25 mouse cellular contexts compared by ENCODE assay signal in genomic region chr9:119575732-119576131, GRCm38 (mm10). TPM values are rescaled to one million over a fixed set of nuclear protein-coding genes. Genes with fewer than 3 reads are reported as not detected.
A peak's percentile ranks its signal among the peaks of the same experiment; 100 is the strongest.
DNase-seq lines count a peak whose midpoint lies in the region; ATAC-seq and TF ChIP-seq lines count a peak whose summit lies in the region.
"Had no signal": no experiment of that assay in that cellular context is flagged by ENCODE, and none has a peak within 500 bp of the region (broad histone marks: within the 10 kb centered on the region; RNA-seq: fewer than 3 reads in every experiment).

No protein-coding gene starts in this region.

- no peak for TF ChIP-seq RAD21 in CH12.LX (IDR thresholded peaks at IDR 0.05; ENCODE audit: low read depth, low read length)

- no peaks in the 10 kb centered on the region for H3K79me2 ChIP-seq in CH12.LX (replicated peaks; ENCODE audit: control insufficient read depth, extremely low read depth, insufficient read depth, poor library complexity, severe bottlenecking)

- no peaks in the 10 kb centered on the region for H3K9me3 ChIP-seq in heart, embryonic 12.5 days (replicated peaks)
- no peaks in the 10 kb centered on the region for H3K9me3 ChIP-seq in heart, embryonic 15.5 days (replicated peaks)
- H3K9me3 ChIP-seq in CH12.LX (replicated peaks; ENCODE audit: low read length) = no peaks in the 10 kb centered on the region
- H3K9me3 ChIP-seq: forebrain, embryonic 10.5 days; forebrain, embryonic 13.5 days; hindbrain, embryonic 12.5 days; hindbrain, embryonic 15.5 days; intestine, embryonic 15.5 days had no signal

- intact Hi-C loops in gastrocnemius, adult 2 months (cut with DNase I) = no loop called here
- intact Hi-C loops in heart, postnatal 36 days (cut with DNase I) = no loop called here

- peak overlapping the region; percentile 27; the same call in 1 of the 2 replicates for H3K4me2 ChIP-seq in heart, embryonic 12.5 days
- 0 out of 2 replicates have a peak overlapping the region, but pooled peaks have one; percentile 14 for H3K4me2 ChIP-seq in heart, embryonic 15.5 days
- H3K4me2 ChIP-seq in CH12.LX (ENCODE audit: insufficient read depth, low read depth, poor library complexity, severe bottlenecking) = peak overlapping the region; percentile 92
- H3K4me2 ChIP-seq: forebrain, embryonic 13.5 days; hindbrain, embryonic 12.5 days; hindbrain, embryonic 15.5 days; intestine, embryonic 15.5 days had no signal

- H3K4me1 ChIP-seq in heart, embryonic 12.5 days (replicated peaks) = peaks cover 69% of the 10 kb centered on the region
- H3K4me1 ChIP-seq in heart, embryonic 15.5 days (replicated peaks) = peaks cover 56% of the 10 kb centered on the region
- peaks cover 44 to 80% of the 10 kb centered on the region in 2 experiments for H3K4me1 ChIP-seq in CH12.LX (ENCODE audit: control insufficient read depth in 1 of 2, insufficient read depth in 2 of 2)

- in situ Hi-C loops in CH12.LX (cut with MboI; ENCODE audit: low pct_ligation_motif_present, low pct_unique_long_range_greater_than_20kb, low sequenced_read_pairs) = loop anchor here (10.0 kb wide), 1 partner anchor 471 kb away; the partner anchor contains the start of gene Dlec1

- H3K4me3 ChIP-seq in gastrocnemius, adult 2 months = no peak overlapping the region
- H3K4me3 ChIP-seq in heart, embryonic 12.5 days = no peak overlapping the region
- H3K4me3 ChIP-seq in heart, embryonic 15.5 days = no peak overlapping the region
- peak overlapping the region; percentile 34 to 44 (median 39) for H3K4me3 ChIP-seq in CH12.LX (replicated peaks in 1 of 3; ENCODE audit: low read depth in 2 of 3, low read length in 2 of 3, poor library complexity in 1 of 3)
- H3K4me3 ChIP-seq: forebrain, embryonic 10.5 days; forebrain, embryonic 13.5 days; hindbrain, embryonic 12.5 days; hindbrain, embryonic 15.5 days; intestine, embryonic 15.5 days had no signal

- DNase-seq in gastrocnemius, adult 2 months = peak; percentile 8
- DNase-seq in gastrocnemius, adult 8-10 months (ENCODE audit: low spot score in 2 of 2) = no peak
- no peak for DNase-seq in heart, adult 11 months
- DNase-seq in heart, postnatal 36 days = no peak
- DNase-seq in CH12.LX (ENCODE audit: extremely low read depth) = peak; percentile 76
- no peak for DNase-seq in right cerebral cortex, postnatal 36 days (ENCODE audit: low spot score in 2 of 2)
- DNase-seq: adrenal gland, postnatal 10 days; adrenal gland, postnatal 36 days; cerebellum, adult 18-20 months; cerebellum, adult 9-10 months; cerebellum, postnatal 14 days; gastrocnemius, postnatal 25 days; kidney, adult 11 months; kidney, adult 8-10 months had no signal

- 50% methylated on average over 9 of the region's 9 CpGs for WGBS in heart, embryonic 12.5 days
- WGBS in heart, embryonic 15.5 days = 58% methylated on average over 9 of the region's 9 CpGs

- TF ChIP-seq EP300 in CH12.LX (IDR thresholded peaks at IDR 0.05; ENCODE audit: low read length) = peak; percentile 55

- H3K9ac ChIP-seq in heart, embryonic 12.5 days = no peak overlapping the region
- no peak overlapping the region for H3K9ac ChIP-seq in heart, embryonic 15.5 days
- peak overlapping the region; percentile 31; the same call in 1 of the 2 replicates for H3K9ac ChIP-seq in CH12.LX (ENCODE audit: insufficient read depth, low read depth)
- H3K9ac ChIP-seq: forebrain, embryonic 13.5 days; hindbrain, embryonic 12.5 days; hindbrain, embryonic 15.5 days; intestine, embryonic 15.5 days had no signal

- H3K27ac ChIP-seq in gastrocnemius, adult 2 months = no peak overlapping the region
- H3K27ac ChIP-seq in heart, embryonic 12.5 days (ENCODE audit: poor library complexity, severe bottlenecking) = no peak overlapping the region
- no peak overlapping the region for H3K27ac ChIP-seq in heart, embryonic 15.5 days
- H3K27ac ChIP-seq in CH12.LX (ENCODE audit: insufficient read depth, low read depth) = peak overlapping the region; percentile 78
- H3K27ac ChIP-seq: forebrain, embryonic 10.5 days; forebrain, embryonic 13.5 days; hindbrain, embryonic 12.5 days; hindbrain, embryonic 15.5 days; intestine, embryonic 15.5 days had no signal

- no peak for TF ChIP-seq CTCF in gastrocnemius, adult 2 months (IDR thresholded peaks at IDR 0.05)
- no peak for TF ChIP-seq CTCF in CH12.LX (conservative IDR thresholded peaks at IDR 0.05 in 1 of 2, IDR thresholded peaks at IDR 0.05 in 1 of 2; ENCODE audit: low read depth in 2 of 2, low read length in 2 of 2)

- H3K36me3 ChIP-seq in heart, embryonic 12.5 days = no peaks in the 10 kb centered on the region
- no peaks in the 10 kb centered on the region for H3K36me3 ChIP-seq in heart, embryonic 15.5 days
- H3K36me3 ChIP-seq in CH12.LX (replicated peaks in 1 of 2; ENCODE audit: control insufficient read depth in 1 of 2, insufficient read depth in 1 of 2, low read length in 1 of 2) = no peaks in the 10 kb centered on the region
- H3K36me3 ChIP-seq: forebrain, embryonic 10.5 days; G1E; hindbrain, embryonic 12.5 days; hindbrain, embryonic 15.5 days; intestine, embryonic 15.5 days had no signal

- dilution Hi-C loops in CH12.LX (cut with MboI; ENCODE audit: extremely low pct_ligation_motif_present, extremely low pct_unique_long_range_greater_than_20kb, low sequenced_read_pairs) = no loop called here

- H3K27me3 ChIP-seq in heart, embryonic 12.5 days (replicated peaks) = peaks cover 96% of the 10 kb centered on the region
- peaks cover 91% of the 10 kb centered on the region for H3K27me3 ChIP-seq in heart, embryonic 15.5 days
- H3K27me3 ChIP-seq in CH12.LX (replicated peaks) = peaks cover 12% of the 10 kb centered on the region
- H3K27me3 ChIP-seq: Patski had no signal

- TF ChIP-seq POLR2A in CH12.LX (IDR thresholded peaks at IDR 0.05; ENCODE audit: low read depth, low read length) = 0 out of 2 replicates have a peak, but pooled peaks have one; percentile 32

- ATAC-seq in heart, embryonic 12.5 days (ENCODE audit: insufficient number of reproducible peaks, low FRiP score) = no peak
- no peak for ATAC-seq in heart, embryonic 15.5 days (replicated peaks; ENCODE audit: insufficient number of reproducible peaks, insufficient read depth, low FRiP score, low read depth)
- ATAC-seq: forebrain, embryonic 13.5 days; forebrain, embryonic 16.5 days; intestine, embryonic 15.5 days; Patski had no signal

TF ChIP-seq in CH12.LX, 34 proteins besides CTCF, POLR2A, EP300 and RAD21 (continues in another document):
- no peak; the same call in 1 of the 2 replicates for TF ChIP-seq SIN3A (IDR thresholded peaks at IDR 0.05; ENCODE audit: low read length)
- TF ChIP-seq USF1 (IDR thresholded peaks at IDR 0.05; ENCODE audit: low read depth, low read length) = no peak
- no peak for TF ChIP-seq JUND (conservative IDR thresholded peaks at IDR 0.05; ENCODE audit: low read depth, low read length)
- TF ChIP-seq USF2 (conservative IDR thresholded peaks at IDR 0.05; ENCODE audit: low read depth, low read length) = no peak
- peak; percentile 63; the same call in 1 of the 2 replicates for TF ChIP-seq CHD2 (IDR thresholded peaks at IDR 0.05; ENCODE audit: low read length)
- no peak for TF ChIP-seq SMC3 (IDR thresholded peaks at IDR 0.05; ENCODE audit: low read depth, low read length)
- TF ChIP-seq ETS1 (conservative IDR thresholded peaks at IDR 0.05; ENCODE audit: low read depth, low read length) = 0 out of 2 replicates have a peak, but pooled peaks have one; percentile 6
- no peak for TF ChIP-seq CHD1 (IDR thresholded peaks at IDR 0.05; ENCODE audit: low read depth, low read length)
- no peak for TF ChIP-seq MAZ (IDR thresholded peaks at IDR 0.05; ENCODE audit: low read depth, low read length)
- peak; percentile 52; the same call in 1 of the 2 replicates for TF ChIP-seq BHLHE40 (IDR thresholded peaks at IDR 0.05; ENCODE audit: low read depth, low read length)
- TF ChIP-seq NELFE (IDR thresholded peaks at IDR 0.05; ENCODE audit: low read depth, low read length) = no peak
- TF ChIP-seq MAFK (IDR thresholded peaks at IDR 0.05; ENCODE audit: insufficient replicate concordance, low read length) = no peak
- TF ChIP-seq ZKSCAN1 (IDR thresholded peaks at IDR 0.05; ENCODE audit: borderline replicate concordance, low read depth, low read length) = no peak
- no peak for TF ChIP-seq MYC (IDR thresholded peaks at IDR 0.05; ENCODE audit: low read depth, low read length)
- TF ChIP-seq PAX5 (IDR thresholded peaks at IDR 0.05; ENCODE audit: low read length) = no peak
- no peak for TF ChIP-seq NRF1 (IDR thresholded peaks at IDR 0.05; ENCODE audit: low read depth, low read length)
- peak; percentile 57; the same call in 1 of the 2 replicates for TF ChIP-seq TCF12 (IDR thresholded peaks at IDR 0.05; ENCODE audit: low read depth, low read length)
- TF ChIP-seq JUN (IDR thresholded peaks at IDR 0.05; ENCODE audit: insufficient read depth, low read depth, low read length) = no peak
- TF ChIP-seq MAX (IDR thresholded peaks at IDR 0.05; ENCODE audit: low read length) = 0 out of 2 replicates have a peak, but pooled peaks have one; percentile 7
- 0 out of 2 replicates have a peak, but pooled peaks have one; percentile 3 for TF ChIP-seq IRF4 (IDR thresholded peaks at IDR 0.05; ENCODE audit: low read depth, low read length)
- no peak for TF ChIP-seq KAT2A (IDR thresholded peaks at IDR 0.05; ENCODE audit: insufficient replicate concordance, low read length)
- no peak; the same call in 1 of the 2 replicates for TF ChIP-seq RCOR1 (conservative IDR thresholded peaks at IDR 0.05; ENCODE audit: low read depth, low read length)
- TF ChIP-seq GABPA (IDR thresholded peaks at IDR 0.05; ENCODE audit: insufficient replicate concordance, low read depth, low read length) = no peak
- no peak for TF ChIP-seq TBP (conservative IDR thresholded peaks at IDR 0.05; ENCODE audit: low read depth, low read length)
- TF ChIP-seq UBTF (IDR thresholded peaks at IDR 0.05; ENCODE audit: low read depth, low read length) = no peak
- no peak for TF ChIP-seq ZMIZ1 (IDR thresholded peaks at IDR 0.05; ENCODE audit: low read depth, low read length)
- TF ChIP-seq ELF1 (IDR thresholded peaks at IDR 0.05; ENCODE audit: low read depth, low read length) = no peak; the same call in 1 of the 2 replicates
- no peak for TF ChIP-seq HCFC1 (IDR thresholded peaks at IDR 0.05; ENCODE audit: low read depth, low read length)
- no peak; the same call in 1 of the 2 replicates for TF ChIP-seq ZNF384 (IDR thresholded peaks at IDR 0.05; ENCODE audit: low read depth, low read length)

RNA-seq across cellular contexts. Expression of gene Scn5a, which starts 3.1 kb away (rescaled TPM):
- total RNA-seq in gastrocnemius, adult 2 months (2021) = under 1 TPM; 0.05 to 0.36 TPM
- total RNA-seq in gastrocnemius, adult 8-10 months (2022) = under 1 TPM; 0.05 to 0.17 (median 0.15) TPM
- 15.9 and 18.9 TPM in 2 replicates for polyA plus RNA-seq in heart, embryonic 12.5 days (2016; fragmentation: Nextera tagmentation; extraction: Ambion mirVana)
- polyA plus RNA-seq in heart, embryonic 15.5 days (2015; fragmentation: Nextera tagmentation; extraction: Ambion mirVana) = 7.0 and 9.0 TPM in 2 replicates
- 100 to 1,000 TPM; 127 to 161 TPM for total RNA-seq in heart, postnatal 36 days (2021)
- 6.0 and 9.0 TPM in 2 replicates for total RNA-seq in CH12.LX (2012; rRNA removed)
- 1.9 and 2.0 TPM in 2 replicates for total RNA-seq in CH12.LX (2014; rRNA removed)
- polyA plus RNA-seq in CH12.LX (2012; ENCODE audit: insufficient read length, low read depth) = 4.2 and 4.3 TPM in 2 replicates
- total RNA-seq: hematopoietic stem cell, adult 5-6 weeks had no signal
- polyA plus RNA-seq: G1E had no signal

Comparison
In these comparisons a context has a peak if more than half of its experiments do, and no peak if none do; other contexts are left out.
1. DNase-seq: peak in gastrocnemius, adult 2 months (single experiment) and CH12.LX (single experiment); none in gastrocnemius, adult 8-10 months (0 of 2), heart, adult 11 months (single experiment), heart, postnatal 36 days (0 of 2) and right cerebral cortex, postnatal 36 days (0 of 2).
2. H3K4me3 ChIP-seq: peak in CH12.LX (3 of 3); none in gastrocnemius, adult 2 months (single experiment), heart, embryonic 12.5 days (single experiment) and heart, embryonic 15.5 days (single experiment).
3. H3K4me2 ChIP-seq: peak in every context shown above with its lines; median percentile 92 in CH12.LX; 27 in heart, embryonic 12.5 days; 14 in heart, embryonic 15.5 days.
4. RNA of gene Scn5a, which starts 3.1 kb away (total RNA-seq): 127 to 161 TPM in heart, postnatal 36 days; 1.9 to 9.0 TPM in CH12.LX, 0.05 to 0.36 TPM in gastrocnemius, adult 2 months and 0.05 to 0.17 TPM in gastrocnemius, adult 8-10 months; every median in the first group is over 10 times any median in the second.